Mouse (Mus musculus): ENCODE results near the gene Mrps14. TPM values are rescaled to one million over a fixed set of nuclear protein-coding genes. Genes with fewer than 3 reads are reported as not detected.

Mrps14 gene
- 261 and 272 TPM in 2 replicates for polyA plus RNA-seq (2015; fragmentation: Nextera tagmentation; extraction: Ambion mirVana)

DNA sequence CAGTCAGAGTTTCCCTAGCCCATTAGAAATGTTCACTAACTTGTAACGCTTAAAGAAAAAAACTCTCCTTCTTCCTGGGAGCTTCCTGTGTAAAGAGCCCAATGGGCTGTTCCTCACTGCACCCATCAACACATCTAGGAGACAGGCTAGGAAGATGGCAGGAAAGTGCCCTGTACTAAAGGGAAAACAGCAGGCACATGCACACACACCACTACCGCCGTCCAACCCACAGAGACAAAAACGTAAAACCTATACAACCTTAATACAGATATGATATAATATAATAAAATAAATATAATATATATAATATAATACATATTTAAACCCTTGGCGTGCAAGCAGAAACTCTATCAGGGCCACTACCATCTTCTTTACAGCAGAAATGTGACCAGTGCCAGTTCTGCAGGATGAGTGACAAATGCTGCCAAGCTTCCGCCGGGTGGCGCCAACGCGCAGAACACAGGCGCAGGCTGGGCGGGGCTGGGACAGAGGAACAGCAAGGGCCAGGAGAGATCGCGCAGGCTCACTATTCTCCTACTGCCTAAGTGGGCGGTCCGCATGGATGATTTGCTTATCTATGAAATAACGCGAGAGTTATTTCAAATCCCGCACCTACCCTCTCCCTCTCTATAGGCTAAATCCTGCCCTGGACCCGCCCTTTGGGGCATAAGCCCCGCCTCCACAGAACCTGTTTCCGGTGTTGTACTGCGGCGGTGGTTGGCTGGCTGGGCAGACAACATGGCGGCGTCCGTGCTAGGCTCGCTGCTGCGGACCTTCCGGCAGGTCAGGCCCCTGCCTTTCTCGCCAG, at the start of gene Mrps14:
Gene Mrps14 (plus strand): TSS at position 687 of the 808 bp plus-strand sequence.
- H3K9me3 ChIP-seq (ENCODE audit: control insufficient read depth, low read length) = no peaks in the 10 kb centered on the region
- H3K36me3 ChIP-seq (ENCODE audit: control insufficient read depth, insufficient read depth, low read length) = peaks cover 3% of the 10 kb centered on the region; the same call in 1 of the 2 replicates
- peak; percentile 100 for ATAC-seq (ENCODE audit: low read depth)
- WGBS = 6% methylated on average over 31 of the region's 31 CpGs
- H3K4me3 ChIP-seq (ENCODE audit: low read length) = peak within 1 kb of the TSS; percentile 98
- no peaks in the 10 kb centered on the region for H3K27me3 ChIP-seq (ENCODE audit: control insufficient read depth, insufficient read depth, low read depth, low read length)
- H3K9ac ChIP-seq (ENCODE audit: low read length) = peak within 1 kb of the TSS; percentile 91
- peaks cover 9% of the 10 kb centered on the region for H3K4me1 ChIP-seq (replicated peaks; ENCODE audit: control insufficient read depth, insufficient read depth, low read length)
- H3K4me2 ChIP-seq (ENCODE audit: low read depth, low read length) = peak within 1 kb of the TSS; percentile 86
- H3K27ac ChIP-seq (ENCODE audit: low read length) = peak within 1 kb of the TSS; percentile 85

DNA sequence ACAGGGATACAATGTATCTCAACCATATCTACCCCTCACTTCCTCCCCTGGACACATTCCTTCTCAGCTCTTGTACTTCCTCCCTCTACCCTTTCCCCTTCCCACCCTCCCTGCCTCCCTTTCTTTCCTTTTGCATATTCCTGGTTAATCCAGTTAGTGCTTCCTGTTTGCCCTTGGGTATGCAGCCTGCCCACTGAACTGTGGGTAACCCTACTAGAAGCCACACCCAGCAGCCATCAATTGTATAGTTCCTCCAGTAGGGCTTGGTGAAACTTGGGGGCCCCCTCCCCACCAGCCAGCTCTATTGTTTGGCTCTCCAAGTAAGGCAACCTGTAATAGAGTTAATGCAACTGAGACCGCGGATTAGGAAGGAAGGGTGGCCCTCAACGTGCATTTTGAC, 49.4 kb upstream of the Mrps14 start:
- H3K9ac ChIP-seq (ENCODE audit: low read length) = no peak overlapping the region
- WGBS = 69% methylated on average over 3 of the region's 3 CpGs
- ATAC-seq (ENCODE audit: low read depth) = no peak
- H3K27ac ChIP-seq (ENCODE audit: low read length) = no peak overlapping the region
- no peaks in the 10 kb centered on the region for H3K9me3 ChIP-seq (ENCODE audit: control insufficient read depth, low read length)
- no peaks in the 10 kb centered on the region for H3K4me1 ChIP-seq (replicated peaks; ENCODE audit: control insufficient read depth, insufficient read depth, low read length)
- H3K4me3 ChIP-seq (ENCODE audit: low read length) = no peak overlapping the region
- no peaks in the 10 kb centered on the region for H3K27me3 ChIP-seq (ENCODE audit: control insufficient read depth, insufficient read depth, low read depth, low read length)
- no peaks in the 10 kb centered on the region for H3K36me3 ChIP-seq (ENCODE audit: control insufficient read depth, insufficient read depth, low read length)
- no peak overlapping the region for H3K4me2 ChIP-seq (ENCODE audit: low read depth, low read length)

DNA sequence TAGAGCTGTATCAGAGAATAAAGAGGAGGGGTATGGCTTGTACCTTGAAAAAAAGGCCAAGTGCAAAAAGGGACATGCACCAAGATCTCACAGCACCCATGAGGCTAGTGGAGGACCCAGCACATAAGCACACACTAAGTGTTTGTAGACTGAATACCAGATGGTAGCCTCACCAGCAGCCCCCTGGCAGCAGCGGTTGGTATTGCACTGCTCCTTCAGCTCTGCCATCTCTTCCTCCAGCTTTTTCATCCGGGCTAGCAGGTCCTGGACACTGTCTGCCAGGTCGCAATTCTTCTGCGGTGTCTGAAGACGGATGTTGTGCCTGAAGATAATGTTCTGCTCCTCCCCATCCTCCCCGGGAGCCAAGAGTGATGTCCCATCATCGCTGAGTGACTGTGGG, 47.7 kb upstream of the Mrps14 start:
- 67% methylated on average over 7 of the region's 7 CpGs for WGBS
- Histone ChIP-seq H3K27ac (ENCODE audit: low read length) (no peak overlapping the region), H3K27me3 (ENCODE audit: control insufficient read depth, insufficient read depth, low read depth, low read length) (no peaks in the 10 kb centered on the region), H3K4me3 (ENCODE audit: low read length) (no peak overlapping the region), H3K9me3 (ENCODE audit: control insufficient read depth, low read length) (no peaks in the 10 kb centered on the region), H3K9ac (ENCODE audit: low read length) (no peak overlapping the region), H3K36me3 (ENCODE audit: control insufficient read depth, insufficient read depth, low read length) (no peaks in the 10 kb centered on the region), H3K4me2 (ENCODE audit: low read depth, low read length) (no peak overlapping the region), H3K4me1 (replicated peaks; ENCODE audit: control insufficient read depth, insufficient read depth, low read length) (no peaks in the 10 kb centered on the region)
- no peak for ATAC-seq (ENCODE audit: low read depth)

DNA sequence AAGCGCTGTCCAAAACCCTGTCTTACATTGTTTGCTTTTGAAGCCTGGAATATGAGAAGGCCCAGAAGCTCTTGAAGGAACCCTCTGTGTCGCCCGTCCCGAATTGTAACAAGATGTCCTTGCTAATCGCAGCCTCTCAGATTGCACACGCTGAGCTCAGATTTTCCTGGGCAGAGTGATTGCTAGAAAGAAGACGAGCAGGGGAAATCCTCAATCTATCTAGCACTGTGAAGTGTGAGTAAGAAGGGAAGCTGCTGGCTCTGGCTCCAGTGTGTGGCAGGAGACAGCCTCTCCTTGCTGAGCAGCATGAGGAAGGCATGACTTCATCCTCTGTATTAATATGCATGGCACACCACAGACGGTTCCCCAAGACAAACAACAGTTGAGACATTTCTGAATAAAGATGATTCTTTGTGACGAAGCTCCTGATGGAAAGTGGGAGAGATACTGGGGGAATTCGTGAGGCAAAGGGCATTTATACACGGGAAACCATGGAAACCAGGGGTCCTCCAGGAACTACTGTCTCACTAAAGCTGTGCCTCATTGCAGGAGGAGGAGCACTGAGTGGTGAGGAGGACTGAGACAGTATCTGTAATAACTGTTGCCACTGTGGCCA, 45.6 kb upstream of the Mrps14 start:
- ATAC-seq (ENCODE audit: low read depth) = no peak
- WGBS = 50% methylated on average over 11 of the region's 11 CpGs
- Histone ChIP-seq H3K27ac (ENCODE audit: low read length) (no peak overlapping the region), H3K9me3 (ENCODE audit: control insufficient read depth, low read length) (no peaks in the 10 kb centered on the region), H3K36me3 (ENCODE audit: control insufficient read depth, insufficient read depth, low read length) (no peaks in the 10 kb centered on the region), H3K9ac (ENCODE audit: low read length) (no peak overlapping the region), H3K27me3 (ENCODE audit: control insufficient read depth, insufficient read depth, low read depth, low read length) (no peaks in the 10 kb centered on the region), H3K4me1 (replicated peaks; ENCODE audit: control insufficient read depth, insufficient read depth, low read length) (no peaks in the 10 kb centered on the region), H3K4me3 (ENCODE audit: low read length) (no peak overlapping the region), H3K4me2 (ENCODE audit: low read depth, low read length) (no peak overlapping the region)

DNA sequence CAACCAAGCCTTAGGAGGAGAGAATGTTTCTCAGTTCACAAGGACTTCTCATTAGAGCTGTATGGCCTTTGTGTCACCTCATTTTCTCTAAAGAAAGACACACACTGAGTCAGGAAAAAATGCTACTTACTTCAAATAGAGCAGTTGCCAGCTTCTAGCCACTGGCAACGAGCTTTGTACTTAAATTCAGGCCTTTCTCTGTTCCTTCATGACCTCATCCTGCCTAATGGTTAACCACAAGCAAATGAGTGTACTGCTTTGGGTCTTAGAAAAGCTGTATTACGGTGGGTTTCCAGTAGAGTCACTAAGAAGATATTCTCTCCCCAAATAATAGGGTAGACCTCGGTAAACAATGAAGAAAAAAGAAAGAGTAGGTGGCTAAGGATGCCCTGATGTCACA, 44.3 kb upstream of the Mrps14 start:
- no peak overlapping the region for H3K27ac ChIP-seq (ENCODE audit: low read length)
- H3K4me2 ChIP-seq (ENCODE audit: low read depth, low read length) = no peak overlapping the region
- H3K4me1 ChIP-seq (replicated peaks; ENCODE audit: control insufficient read depth, insufficient read depth, low read length) = no peaks in the 10 kb centered on the region
- H3K36me3 ChIP-seq (ENCODE audit: control insufficient read depth, insufficient read depth, low read length) = no peaks in the 10 kb centered on the region
- H3K4me3 ChIP-seq (ENCODE audit: low read length) = no peak overlapping the region
- ATAC-seq (ENCODE audit: low read depth) = no peak
- H3K9ac ChIP-seq (ENCODE audit: low read length) = no peak overlapping the region
- WGBS = 59% methylated on average over 3 of the region's 3 CpGs
- H3K27me3 ChIP-seq (ENCODE audit: control insufficient read depth, insufficient read depth, low read depth, low read length) = no peaks in the 10 kb centered on the region
- no peaks in the 10 kb centered on the region for H3K9me3 ChIP-seq (ENCODE audit: control insufficient read depth, low read length)

DNA sequence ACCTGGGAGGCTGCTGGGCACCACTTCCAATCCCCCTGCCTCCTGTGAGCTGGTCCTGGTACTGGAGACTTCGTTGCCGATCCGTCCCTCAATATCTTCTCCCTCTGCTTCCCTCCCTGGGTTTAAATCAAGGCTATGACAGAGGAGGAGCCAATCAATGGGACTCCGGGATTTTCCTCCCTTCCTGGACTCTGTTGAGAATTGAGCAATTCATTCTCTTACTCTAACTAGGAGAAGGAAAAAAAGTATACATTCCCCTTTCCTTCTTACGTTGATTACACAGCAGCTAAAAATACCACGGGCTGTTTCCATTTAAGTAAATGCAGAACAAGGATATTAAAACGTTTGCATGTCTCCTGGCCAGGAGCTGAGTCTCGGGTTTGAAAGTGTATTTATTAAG, 41.5 kb upstream of the Mrps14 start, which contains the start of gene Tnn:
Gene Tnn (minus strand): TSS at position 101 of the 400 bp plus-strand sequence.
- Histone ChIP-seq H3K4me2 (ENCODE audit: low read depth, low read length) (no peak within 1 kb of the TSS), H3K9me3 (ENCODE audit: control insufficient read depth, low read length) (no peaks in the 10 kb centered on the region), H3K4me3 (ENCODE audit: low read length) (no peak within 1 kb of the TSS), H3K9ac (ENCODE audit: low read length) (no peak within 1 kb of the TSS), H3K27ac (ENCODE audit: low read length) (no peak within 1 kb of the TSS), H3K36me3 (ENCODE audit: control insufficient read depth, insufficient read depth, low read length) (no peaks in the 10 kb centered on the region), H3K4me1 (replicated peaks; ENCODE audit: control insufficient read depth, insufficient read depth, low read length) (no peaks in the 10 kb centered on the region), H3K27me3 (ENCODE audit: control insufficient read depth, insufficient read depth, low read depth, low read length) (no peaks in the 10 kb centered on the region)
- WGBS = 51% methylated on average over 8 of the region's 8 CpGs
- no peak for ATAC-seq (ENCODE audit: low read depth)

DNA sequence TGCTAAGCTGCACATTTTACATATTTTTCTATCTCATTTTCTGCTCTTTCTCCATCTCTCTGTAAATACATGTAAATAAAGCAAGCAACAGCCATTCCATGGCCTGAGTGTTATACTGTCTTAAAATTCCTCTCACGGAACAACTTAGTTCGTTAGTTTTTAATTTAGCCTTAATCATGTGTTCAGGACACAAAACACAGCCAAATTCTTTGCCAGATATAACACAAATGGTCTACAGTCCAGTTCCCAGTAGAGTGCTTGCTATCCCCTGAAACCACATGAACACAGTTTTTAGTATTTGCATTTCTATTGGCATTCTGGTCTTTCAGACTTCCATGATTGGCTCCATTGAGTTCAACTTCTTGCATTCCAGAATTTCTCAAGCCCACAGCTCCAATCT, 36.8 kb upstream of the Mrps14 start:
- 92% methylated on average over 2 of the region's 2 CpGs for WGBS
- Histone ChIP-seq H3K27me3 (ENCODE audit: control insufficient read depth, insufficient read depth, low read depth, low read length) (no peaks in the 10 kb centered on the region), H3K27ac (ENCODE audit: low read length) (no peak overlapping the region), H3K9ac (ENCODE audit: low read length) (no peak overlapping the region), H3K4me1 (replicated peaks; ENCODE audit: control insufficient read depth, insufficient read depth, low read length) (no peaks in the 10 kb centered on the region), H3K36me3 (ENCODE audit: control insufficient read depth, insufficient read depth, low read length) (no peaks in the 10 kb centered on the region), H3K4me3 (ENCODE audit: low read length) (no peak overlapping the region), H3K4me2 (ENCODE audit: low read depth, low read length) (no peak overlapping the region), H3K9me3 (ENCODE audit: control insufficient read depth, low read length) (no peaks in the 10 kb centered on the region)
- no peak for ATAC-seq (ENCODE audit: low read depth)

DNA sequence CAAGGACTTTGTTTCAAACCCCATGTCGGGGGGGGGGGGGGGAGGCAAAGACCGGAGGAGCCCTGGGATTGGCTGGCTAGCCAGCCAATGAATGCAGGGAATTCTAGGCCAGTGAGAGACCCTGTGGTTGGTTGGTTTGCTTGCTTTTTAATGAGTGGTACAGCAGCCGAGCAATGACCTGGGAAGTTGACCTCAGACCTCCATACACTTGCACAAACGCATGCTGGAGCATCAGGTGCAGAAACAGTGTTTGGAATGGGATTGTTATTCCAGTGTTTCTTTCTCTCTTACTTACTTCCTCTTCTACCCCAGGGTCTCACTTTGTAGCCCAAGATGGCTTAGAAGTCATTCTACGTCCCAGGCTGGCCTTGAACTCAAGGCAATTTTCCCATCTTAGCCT, 28.4 kb upstream of the Mrps14 start:
- Histone ChIP-seq H3K27me3 (ENCODE audit: control insufficient read depth, insufficient read depth, low read depth, low read length) (no peaks in the 10 kb centered on the region), H3K9ac (ENCODE audit: low read length) (no peak overlapping the region), H3K27ac (ENCODE audit: low read length) (no peak overlapping the region), H3K4me2 (ENCODE audit: low read depth, low read length) (no peak overlapping the region), H3K36me3 (ENCODE audit: control insufficient read depth, insufficient read depth, low read length) (no peaks in the 10 kb centered on the region), H3K4me3 (ENCODE audit: low read length) (no peak overlapping the region), H3K4me1 (replicated peaks; ENCODE audit: control insufficient read depth, insufficient read depth, low read length) (no peaks in the 10 kb centered on the region), H3K9me3 (ENCODE audit: control insufficient read depth, low read length) (no peaks in the 10 kb centered on the region)
- ATAC-seq (ENCODE audit: low read depth) = no peak
- 69% methylated on average over 3 of the region's 5 CpGs for WGBS

DNA sequence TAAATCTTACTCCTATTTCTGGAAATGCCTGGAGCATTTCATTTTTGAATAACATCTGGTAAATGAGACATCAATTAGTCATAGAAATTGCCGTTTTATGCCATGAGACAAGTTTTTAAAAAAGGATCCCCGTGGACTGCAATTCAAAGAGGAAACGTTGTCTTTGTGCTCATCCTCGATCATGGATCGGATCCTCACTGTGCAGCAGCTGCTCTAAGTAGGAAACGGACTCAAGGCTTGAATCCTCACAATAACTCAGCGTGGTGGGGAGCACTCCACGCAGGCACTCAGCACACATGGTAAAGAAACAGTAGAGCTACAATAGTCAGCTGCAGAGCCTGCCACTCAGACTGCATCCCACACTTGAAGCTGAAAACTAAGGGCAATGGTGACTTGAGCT, 18.1 kb upstream of the Mrps14 start:
- Histone ChIP-seq H3K36me3 (ENCODE audit: control insufficient read depth, insufficient read depth, low read length) (no peaks in the 10 kb centered on the region), H3K4me3 (ENCODE audit: low read length) (no peak overlapping the region), H3K27ac (ENCODE audit: low read length) (no peak overlapping the region), H3K27me3 (ENCODE audit: control insufficient read depth, insufficient read depth, low read depth, low read length) (no peaks in the 10 kb centered on the region), H3K4me2 (ENCODE audit: low read depth, low read length) (no peak overlapping the region), H3K4me1 (replicated peaks; ENCODE audit: control insufficient read depth, insufficient read depth, low read length) (no peaks in the 10 kb centered on the region), H3K9ac (ENCODE audit: low read length) (no peak overlapping the region), H3K9me3 (ENCODE audit: control insufficient read depth, low read length) (no peaks in the 10 kb centered on the region)
- no peak for ATAC-seq (ENCODE audit: low read depth)
- WGBS = 78% methylated on average over 8 of the region's 8 CpGs
